Mouse (Mus musculus): Measurements from ENCODE around the gene Vgll4.

The Vgll4 gene

GRCm38 (mm10) chr6:114969213-114970120 is at the start of gene Vgll4:
TSS of gene Vgll4 (minus strand) at chr6:114969994.
- peak; percentile 71 for DNase-seq (ENCODE audit: low spot score in 2 of 2)

- DNase-seq (ENCODE audit: low spot score in 2 of 2): no peak
Measured at GRCm38 (mm10) chr6:115015461-115015860, 45.7 kb upstream of the Vgll4 start.

GRCm38 (mm10) chr6:115013574-115013973 is 43.8 kb upstream of the Vgll4 start:
- DNase-seq (ENCODE audit: low spot score in 2 of 2): no peak

- no peak for DNase-seq (ENCODE audit: low spot score in 2 of 2)
Measured at GRCm38 (mm10) chr6:115011792-115012191, 42.0 kb upstream of the Vgll4 start.

GRCm38 (mm10) chr6:115010815-115011214 is 41.0 kb upstream of the Vgll4 start:
- DNase-seq (ENCODE audit: low spot score in 2 of 2): no peak

- DNase-seq (ENCODE audit: low spot score in 2 of 2): no peak
Measured at GRCm38 (mm10) chr6:115010304-115010703, 40.5 kb upstream of the Vgll4 start.

GRCm38 (mm10) chr6:115007728-115008127 is 37.9 kb upstream of the Vgll4 start:
- DNase-seq (ENCODE audit: low spot score in 2 of 2): peak; percentile 68 to 77

GRCm38 (mm10) chr6:115006948-115007347 is 37.2 kb upstream of the Vgll4 start:
- DNase-seq (ENCODE audit: low spot score in 2 of 2): no peak

- DNase-seq (ENCODE audit: low spot score in 2 of 2): no peak
Measured at GRCm38 (mm10) chr6:115006065-115006464, 36.3 kb upstream of the Vgll4 start.

- peak; percentile 61 to 81 for DNase-seq (ENCODE audit: low spot score in 2 of 2)
Measured at GRCm38 (mm10) chr6:115005351-115005890, 35.6 kb upstream of the Vgll4 start.

GRCm38 (mm10) chr6:115004636-115005035 is 34.8 kb upstream of the Vgll4 start:
- peak; percentile 58 to 81 for DNase-seq (ENCODE audit: low spot score in 2 of 2)

- DNase-seq (ENCODE audit: low spot score in 2 of 2): no peak
Measured at GRCm38 (mm10) chr6:114998374-114999031, 28.7 kb upstream of the Vgll4 start.

GRCm38 (mm10) chr6:114997471-114997870 is 27.7 kb upstream of the Vgll4 start:
- DNase-seq (ENCODE audit: low spot score in 2 of 2): no peak

- DNase-seq (ENCODE audit: low spot score in 2 of 2): no peak
Measured at GRCm38 (mm10) chr6:114996910-114997309, 27.1 kb upstream of the Vgll4 start.

GRCm38 (mm10) chr6:114994079-114994478 is 24.3 kb upstream of the Vgll4 start:
- DNase-seq (ENCODE audit: low spot score in 2 of 2): no peak

- DNase-seq (ENCODE audit: low spot score in 2 of 2): peak; percentile 33 to 84
Measured at GRCm38 (mm10) chr6:114993659-114994058, 23.9 kb upstream of the Vgll4 start.

- no peak for DNase-seq (ENCODE audit: low spot score in 2 of 2)
Measured at GRCm38 (mm10) chr6:114991909-114992308, 22.1 kb upstream of the Vgll4 start.

GRCm38 (mm10) chr6:114988619-114988980 is 18.8 kb upstream of the Vgll4 start:
- DNase-seq (ENCODE audit: low spot score in 2 of 2): no peak

GRCm38 (mm10) chr6:114987966-114988618 is 18.3 kb upstream of the Vgll4 start:
- no peak for DNase-seq (ENCODE audit: low spot score in 2 of 2)

- DNase-seq (ENCODE audit: low spot score in 2 of 2): no peak
Measured at GRCm38 (mm10) chr6:114982671-114983070, 12.9 kb upstream of the Vgll4 start.

GRCm38 (mm10) chr6:114979715-114980114 is 9.9 kb upstream of the Vgll4 start:
- no peak for DNase-seq (ENCODE audit: low spot score in 2 of 2)

GRCm38 (mm10) chr6:114976915-114977419 is 7.2 kb upstream of the Vgll4 start:
- DNase-seq (ENCODE audit: low spot score in 2 of 2): peak; percentile 61 to 84
